Comparison of ENCODE assay signal across 27 mouse cellular contexts in genomic region chr11:75126384-75126783, GRCm38 (mm10). TPM values are rescaled to one million over a fixed set of nuclear protein-coding genes. Genes with fewer than 3 reads are reported as not detected.
"Had no signal": no experiment of that assay in that cellular context is flagged by ENCODE, and none has a peak within 500 bp of the region (broad histone marks: within the 10 kb centered on the region; RNA-seq: fewer than 3 reads in every experiment).

No protein-coding gene starts in this region.

- H3K27me3 ChIP-seq: heart, embryonic 13.5 days; heart, embryonic 15.5 days; hindbrain, embryonic 13.5 days; hindbrain, embryonic 15.5 days; kidney, embryonic 15.5 days; limb, embryonic 13.5 days; limb, embryonic 15.5 days; liver, embryonic 12.5 days had no signal

- H3K27ac ChIP-seq: heart, embryonic 13.5 days; heart, embryonic 15.5 days; hindbrain, embryonic 13.5 days; hindbrain, embryonic 15.5 days; hindbrain, postnatal 0 days; kidney, embryonic 15.5 days; kidney, postnatal 0 days; limb, embryonic 13.5 days; limb, embryonic 15.5 days; liver, embryonic 12.5 days; liver, embryonic 14.5 days had no signal

- H3K9ac ChIP-seq: heart, embryonic 13.5 days; heart, embryonic 15.5 days; hindbrain, embryonic 13.5 days; hindbrain, embryonic 15.5 days; kidney, embryonic 15.5 days; limb, embryonic 13.5 days; limb, embryonic 15.5 days; liver, embryonic 12.5 days; liver, embryonic 14.5 days had no signal

- H3K36me3 ChIP-seq: heart, embryonic 15.5 days; hindbrain, embryonic 13.5 days; hindbrain, embryonic 15.5 days; limb, embryonic 15.5 days; liver, embryonic 12.5 days had no signal

- ATAC-seq: hindbrain, postnatal 0 days; intestine, embryonic 16.5 days; liver, embryonic 12.5 days had no signal

- H3K4me1 ChIP-seq: heart, embryonic 15.5 days; hindbrain, embryonic 13.5 days; hindbrain, embryonic 15.5 days; limb, embryonic 13.5 days; limb, embryonic 15.5 days; liver, embryonic 12.5 days had no signal

- H3K4me3 ChIP-seq: heart, embryonic 13.5 days; heart, embryonic 15.5 days; hindbrain, embryonic 13.5 days; hindbrain, embryonic 15.5 days; kidney, embryonic 15.5 days; limb, embryonic 13.5 days; limb, embryonic 15.5 days; liver, embryonic 12.5 days had no signal

- H3K4me2 ChIP-seq: heart, embryonic 11.5 days; heart, embryonic 13.5 days; heart, embryonic 15.5 days; hindbrain, embryonic 13.5 days; hindbrain, embryonic 15.5 days; kidney, embryonic 15.5 days; limb, embryonic 13.5 days; limb, embryonic 15.5 days; liver, embryonic 12.5 days had no signal

- DNase-seq: gastrocnemius, postnatal 14 days; gastrocnemius, postnatal 36 days; heart, adult 18-20 months; heart, postnatal 14 days; heart, postnatal 36 days; kidney, adult 11 months; kidney, adult 2 months; kidney, adult 9 months; kidney, postnatal 14 days; kidney, postnatal 36 days; layer of hippocampus, adult 9-11 months; layer of hippocampus, postnatal 36 days; left cerebral cortex, postnatal 4 days had no signal

- H3K9me3 ChIP-seq: heart, embryonic 13.5 days; heart, embryonic 15.5 days; hindbrain, embryonic 13.5 days; hindbrain, embryonic 15.5 days; kidney, embryonic 15.5 days; limb, embryonic 13.5 days; limb, embryonic 15.5 days; liver, embryonic 12.5 days had no signal

RNA-seq across cellular contexts. Expression of gene Hic1, which starts 42.9 kb away (rescaled TPM):
- total RNA-seq: hematopoietic stem cell, adult 5-6 weeks had no signal
